Mouse (Mus musculus) adrenal gland, adult 8-10 months (tissue): ENCODE results near the gene Slc23a4. TPM values are rescaled to one million over a fixed set of nuclear protein-coding genes. Genes with fewer than 3 reads are reported as not detected.

Source experiments
- DNase-seq: peaks from one replicate; pipeline ENCODE4 v3.0.0; 2022
- total RNA-seq, 4 experiments: library from RNA; stranded (reverse); gene quantifications; 2 replicates each; pipeline ENCODE4 v1.2.4; 2022

Slc23a4 gene
- total RNA-seq, 4 experiments from 2014 or later, result 0.32 to 0.83 (median 0.54) TPM

DNA sequence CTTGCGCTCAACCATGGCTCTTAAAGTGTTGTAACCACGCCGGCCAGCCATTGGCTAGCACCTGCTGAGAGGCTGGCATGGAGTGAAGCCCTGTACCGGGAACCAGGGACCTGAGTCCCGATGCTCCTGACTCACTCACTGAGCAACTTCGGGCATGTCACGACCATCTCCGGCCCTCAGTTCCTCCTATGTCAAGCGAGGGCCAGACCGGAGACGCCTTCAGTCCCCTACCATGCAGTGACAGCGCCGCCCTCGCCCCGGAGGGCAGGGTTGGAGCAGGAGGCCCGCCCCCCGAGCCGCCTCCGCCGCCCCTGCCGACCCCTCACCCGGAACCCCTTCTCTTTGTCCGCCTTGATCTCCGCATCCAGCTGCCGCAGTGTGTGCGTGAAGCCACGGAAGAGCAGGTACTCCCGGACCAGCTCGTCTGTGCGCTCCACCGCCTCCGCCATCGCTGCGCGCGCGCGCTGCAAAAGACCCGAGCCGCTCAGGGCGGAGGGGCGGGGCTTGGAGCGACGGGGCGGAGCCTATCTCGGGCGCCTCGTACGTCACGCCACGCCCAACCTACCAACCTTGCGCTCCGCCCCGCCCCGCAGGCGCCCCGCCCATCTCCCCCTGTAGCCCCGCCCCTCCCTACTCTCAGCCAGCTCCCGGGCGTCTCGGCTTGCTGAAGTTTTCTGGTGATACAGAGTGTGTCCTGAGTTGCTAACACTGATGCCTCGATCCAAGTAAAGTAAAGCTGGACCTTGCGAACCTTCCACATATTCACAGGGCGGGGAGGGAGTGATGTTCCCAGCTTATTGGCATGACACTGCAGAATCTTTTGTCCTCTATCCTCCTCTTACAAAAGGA, 77.6 kb downstream of the Slc23a4 start, which contains the start of gene Wdr91:
Gene Wdr91, minus strand, starts transcription at position 506 of the 849 bp plus-strand sequence.
- peak; percentile 77 for DNase-seq

DNA sequence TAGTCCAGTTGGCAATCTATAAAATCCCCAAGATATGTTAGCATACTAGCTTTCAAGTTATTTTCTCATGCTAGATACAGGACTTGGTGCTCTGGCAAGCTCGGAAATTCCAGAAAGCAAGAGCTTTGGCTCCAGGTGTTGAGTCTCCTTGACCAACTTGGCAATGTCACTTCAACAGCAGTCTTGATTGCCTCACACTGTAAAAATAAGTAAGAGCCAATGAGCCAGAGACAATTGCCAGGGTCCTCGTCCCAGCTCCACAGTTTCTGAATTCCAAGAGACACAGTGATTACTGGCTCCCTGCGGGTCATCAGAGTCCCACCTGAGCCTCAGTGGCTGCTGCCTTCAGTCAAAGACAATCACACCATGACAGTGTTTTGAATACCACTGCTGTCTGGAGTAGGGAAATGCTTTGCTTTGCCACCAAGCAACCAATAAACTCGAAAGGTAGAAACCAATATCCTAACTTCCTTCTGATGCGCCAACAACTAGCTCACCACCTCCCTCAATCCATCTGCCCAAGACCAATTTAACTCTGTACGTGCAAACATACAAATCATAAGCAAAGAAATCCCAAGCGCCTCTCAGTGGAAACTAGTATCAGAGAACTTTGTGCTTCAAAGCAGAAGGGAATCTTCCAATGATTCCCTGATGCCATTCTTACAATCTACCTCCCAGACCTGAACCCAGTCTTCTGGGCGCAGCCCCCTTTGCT, 78.4 kb downstream of the Slc23a4 start:
- no peak for DNase-seq

DNA sequence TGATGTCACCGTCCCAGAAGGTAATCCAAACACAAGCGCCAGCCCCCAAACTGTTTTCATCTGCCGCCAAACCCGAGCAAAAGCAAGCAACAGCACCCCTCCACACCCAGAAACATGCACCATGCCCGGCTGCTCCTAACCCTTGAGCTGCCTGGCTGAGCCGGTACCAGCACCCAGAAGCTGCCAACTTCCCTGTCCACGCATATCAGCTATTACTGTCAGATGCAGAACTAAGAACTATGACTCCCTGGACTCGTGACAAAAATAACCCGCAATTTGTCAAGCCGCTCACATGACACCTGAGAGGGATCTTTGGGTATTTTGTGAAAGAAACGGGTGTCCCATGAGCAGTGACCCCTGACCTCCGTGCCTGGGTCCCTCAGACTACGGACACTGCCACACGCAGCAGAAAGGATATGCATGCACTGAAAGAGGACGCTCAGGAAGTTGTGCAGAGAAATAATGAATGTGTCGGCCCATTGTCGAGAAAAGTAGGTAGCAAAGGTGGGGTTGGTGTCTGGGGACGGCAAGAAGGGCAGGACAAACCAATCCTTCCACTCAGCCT, 80.4 kb downstream of the Slc23a4 start:
- DNase-seq, result no peak

DNA sequence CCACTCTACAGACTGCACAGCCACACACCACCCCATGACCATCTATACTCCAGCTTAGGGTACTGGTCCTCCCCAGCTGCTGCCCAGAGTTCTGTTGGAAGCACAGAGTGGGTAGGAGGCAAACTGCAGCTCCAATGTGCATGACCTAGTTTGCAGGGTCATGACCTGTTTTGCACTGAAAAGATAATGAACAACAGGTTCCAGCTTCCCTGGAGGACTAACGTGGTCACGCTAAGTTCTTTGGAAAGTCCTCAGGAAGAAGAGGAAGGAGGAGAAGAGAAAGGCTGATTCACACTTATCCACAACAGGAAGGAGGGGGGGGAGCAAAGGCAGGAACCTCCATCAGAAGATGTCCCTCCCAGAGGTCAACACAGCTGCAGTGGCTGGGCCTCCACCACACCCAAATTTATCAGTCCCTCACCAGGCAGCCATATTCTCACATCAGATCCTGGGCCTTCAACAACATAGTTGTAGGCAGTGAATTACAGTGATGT, 81.0 kb downstream of the Slc23a4 start:
- DNase-seq, result no peak

DNA sequence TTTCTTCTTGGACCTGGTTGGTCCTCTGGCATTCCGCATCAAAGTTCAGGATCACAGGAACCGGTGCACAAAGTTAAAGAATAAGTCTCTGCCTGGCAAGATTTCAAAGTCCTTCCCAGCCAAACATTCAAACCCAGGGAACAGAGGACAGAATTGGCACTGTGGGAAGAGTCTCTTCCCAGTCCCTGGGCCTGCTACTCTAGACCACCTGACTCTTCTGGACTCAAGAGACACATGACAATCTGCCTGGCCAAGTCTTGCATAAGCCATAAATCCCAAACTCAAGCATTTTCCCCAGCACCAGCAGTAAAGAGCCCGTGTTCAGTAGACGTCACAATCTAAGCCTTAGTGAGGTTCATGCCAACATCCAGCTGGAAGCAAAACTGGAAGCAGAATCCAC, 81.5 kb downstream of the Slc23a4 start:
- no peak for DNase-seq

DNA sequence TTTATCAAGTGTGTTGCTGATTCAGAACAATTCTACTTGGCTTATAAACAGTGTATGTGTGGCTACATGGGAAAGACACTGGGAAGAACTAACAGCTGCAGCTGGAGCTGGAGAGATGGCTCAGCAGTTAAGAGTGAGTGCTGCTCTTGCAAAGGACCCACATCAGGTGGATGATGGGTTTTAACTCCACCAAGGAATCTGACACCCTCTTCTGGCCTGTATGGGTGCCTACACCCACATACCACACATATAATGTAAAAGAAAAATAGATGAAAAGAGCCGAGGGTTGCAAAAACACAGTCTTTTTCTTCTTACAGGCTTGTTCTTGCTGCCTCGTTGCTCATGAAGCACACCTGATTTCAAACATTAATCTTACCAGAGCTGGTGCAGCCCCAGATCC, 82.1 kb downstream of the Slc23a4 start:
- no peak for DNase-seq

DNA sequence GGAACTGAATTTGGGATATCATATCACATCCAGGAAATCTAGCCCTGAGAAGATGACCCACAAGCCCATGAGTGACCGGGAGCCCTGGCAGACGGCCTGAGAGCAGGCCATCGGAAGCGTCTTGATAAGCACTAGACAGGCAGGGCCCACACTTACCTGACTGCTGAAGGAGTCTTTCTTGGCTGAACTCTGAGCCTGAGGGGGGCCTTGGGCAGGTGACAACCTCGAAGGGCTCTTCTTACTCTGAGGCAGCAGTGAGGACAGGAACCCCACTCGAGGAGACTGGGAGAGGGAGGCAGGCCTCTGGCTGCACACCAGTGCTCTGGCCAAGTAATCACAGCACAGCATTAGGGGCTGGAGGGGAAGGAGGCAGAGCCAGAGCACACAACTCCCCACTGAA, 83.8 kb downstream of the Slc23a4 start:
- DNase-seq, result no peak

DNA sequence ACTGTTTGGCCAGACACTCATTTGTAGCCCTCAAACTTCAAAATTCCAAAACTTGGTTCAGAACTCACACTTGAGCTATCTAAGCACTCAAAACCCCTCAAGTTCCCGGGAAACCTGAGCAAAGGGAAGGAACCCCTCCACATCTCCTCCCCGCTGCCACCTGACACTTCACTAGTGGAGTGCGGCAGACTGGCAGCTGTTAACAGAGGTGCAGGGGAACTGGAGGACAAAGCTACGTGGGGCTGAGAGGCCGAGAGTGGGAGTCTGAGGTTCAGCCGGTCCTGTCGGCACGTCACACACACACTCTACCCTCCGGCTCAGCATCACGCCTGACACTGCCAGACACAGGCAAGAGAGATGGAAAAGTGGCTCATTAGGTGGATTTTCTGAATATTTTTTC, 84.4 kb downstream of the Slc23a4 start:
- no peak for DNase-seq

DNA sequence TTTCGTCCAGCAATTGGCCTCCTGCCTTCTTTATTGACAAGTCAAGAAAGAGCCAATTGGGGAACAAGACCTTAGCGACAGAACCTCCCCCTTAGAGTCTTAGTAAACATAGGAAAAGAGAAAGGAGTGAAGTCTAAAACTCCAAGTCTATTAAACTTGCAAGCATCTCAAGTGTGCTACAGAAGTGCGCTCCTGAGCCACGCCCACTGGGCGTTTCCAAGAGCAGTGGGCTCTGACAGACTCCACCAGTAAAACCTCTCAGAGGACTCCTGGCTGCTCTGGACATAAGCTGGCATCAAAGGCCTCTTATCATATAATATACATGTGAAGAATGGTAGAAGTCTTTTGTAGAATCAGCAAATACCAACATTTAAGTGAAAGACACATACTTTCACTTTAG, 84.8 kb downstream of the Slc23a4 start:
- no peak for DNase-seq

DNA sequence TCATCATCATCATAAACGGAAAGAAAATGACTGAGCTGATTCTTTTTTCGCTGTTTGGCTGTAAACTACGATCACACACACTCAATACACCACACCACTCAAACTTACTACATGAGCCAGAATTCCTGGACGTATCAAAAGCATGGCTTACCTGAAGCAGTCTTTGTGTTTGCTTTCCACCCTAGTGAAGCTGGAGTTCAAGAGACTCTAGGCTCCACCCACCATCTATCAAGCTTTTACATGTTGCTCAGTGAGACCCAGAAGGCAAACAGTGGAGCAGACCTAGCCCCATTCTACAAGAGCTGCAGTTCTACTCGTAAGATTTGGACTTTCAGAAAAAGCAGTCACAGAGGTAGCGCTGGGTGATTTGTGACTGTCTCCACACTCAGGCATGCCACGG, 85.6 kb downstream of the Slc23a4 start:
- no peak for DNase-seq

DNA sequence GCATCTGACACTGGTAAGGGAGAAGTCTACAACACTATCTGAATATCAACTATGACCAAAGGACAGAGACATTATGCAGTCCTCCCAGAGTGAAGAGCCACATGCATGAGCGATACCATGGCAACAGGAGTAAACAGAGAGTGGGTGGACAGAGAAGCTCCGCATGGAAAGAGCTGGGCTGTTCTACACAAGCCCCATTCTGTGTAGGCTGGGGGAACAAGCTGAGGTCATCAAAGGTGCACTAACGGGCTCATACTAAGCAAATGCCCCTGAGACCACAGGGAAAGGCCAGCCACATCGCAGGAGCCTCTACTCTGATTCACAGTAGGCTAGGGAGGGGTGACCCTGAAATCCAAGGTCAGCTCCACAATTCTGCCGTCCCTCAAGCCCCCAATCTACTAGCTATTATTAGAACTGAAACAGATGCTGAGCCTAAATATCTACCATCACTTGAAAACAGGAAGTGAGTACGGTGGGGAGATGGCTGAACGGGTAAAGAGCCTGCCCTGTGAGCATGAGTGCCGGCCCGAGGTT, 86.2 kb downstream of the Slc23a4 start:
- DNase-seq, result no peak

DNA sequence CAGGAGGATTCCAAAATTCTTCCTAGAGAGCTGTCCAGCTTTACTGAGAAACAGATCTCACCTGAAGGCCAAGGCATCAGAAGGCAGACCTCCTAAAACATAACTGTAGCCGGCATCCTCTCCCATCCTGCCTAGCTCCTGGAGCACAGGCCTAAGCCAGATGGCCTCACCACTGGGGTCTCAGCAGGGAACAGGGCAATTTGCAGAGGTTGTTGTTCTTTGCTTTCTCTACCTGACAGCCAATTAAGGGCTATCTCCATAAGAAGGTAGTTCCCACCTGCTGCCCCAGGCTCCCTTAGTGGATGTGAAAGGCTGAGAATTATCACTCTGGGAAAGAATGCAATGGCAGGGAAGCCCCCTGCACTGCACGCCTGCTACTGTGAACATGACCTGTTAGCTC, 87.2 kb downstream of the Slc23a4 start:
- no peak for DNase-seq

DNA sequence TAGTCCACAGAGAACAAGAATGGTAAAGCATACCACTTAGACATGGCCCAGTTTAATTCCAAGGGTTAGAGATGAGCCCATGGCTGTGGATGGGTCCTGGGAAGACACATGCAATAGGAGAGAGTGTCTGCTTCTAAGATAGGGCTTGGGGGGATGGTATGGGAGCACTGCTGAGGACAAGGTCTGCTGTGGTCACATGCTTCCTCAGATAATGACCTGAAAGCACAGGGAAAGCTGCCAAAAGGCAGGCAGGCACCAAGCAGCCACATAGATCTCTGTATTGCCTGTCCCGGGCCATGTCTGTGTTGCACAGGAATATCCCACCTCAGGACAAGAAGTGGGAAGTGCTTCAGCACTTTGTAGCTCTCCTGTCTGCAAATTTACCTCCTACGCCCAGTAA, 89.1 kb downstream of the Slc23a4 start:
- no peak for DNase-seq

DNA sequence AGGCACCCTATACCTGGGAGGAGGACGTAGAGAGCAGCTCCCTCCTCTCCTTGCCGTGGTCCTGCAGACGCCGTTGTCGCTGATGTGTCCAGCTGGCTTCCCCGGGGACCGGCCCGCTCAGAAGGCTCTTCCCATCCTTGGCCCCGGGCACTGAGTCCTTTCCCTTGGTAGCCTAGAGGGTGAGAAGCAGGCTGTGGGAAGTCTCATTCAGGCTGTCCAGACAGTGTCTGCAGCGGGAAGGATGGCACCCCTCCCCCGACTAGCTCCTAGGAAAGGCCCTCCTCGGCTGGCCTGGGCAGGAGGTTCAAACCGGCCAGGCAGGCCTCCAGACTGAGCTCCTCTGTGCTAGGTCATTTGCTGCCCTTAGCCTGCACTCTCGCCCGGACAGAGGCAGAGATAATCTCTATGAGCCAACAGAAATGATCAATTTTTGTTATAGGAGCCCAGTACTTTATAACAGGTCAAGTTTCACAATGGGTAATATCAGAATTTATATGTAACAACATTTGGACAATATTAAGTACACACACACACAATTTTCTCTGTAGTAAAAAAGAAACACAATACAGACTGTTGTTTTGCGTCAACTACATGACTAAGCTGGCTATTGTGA, 91.9 kb downstream of the Slc23a4 start:
- DNase-seq, result no peak

DNA sequence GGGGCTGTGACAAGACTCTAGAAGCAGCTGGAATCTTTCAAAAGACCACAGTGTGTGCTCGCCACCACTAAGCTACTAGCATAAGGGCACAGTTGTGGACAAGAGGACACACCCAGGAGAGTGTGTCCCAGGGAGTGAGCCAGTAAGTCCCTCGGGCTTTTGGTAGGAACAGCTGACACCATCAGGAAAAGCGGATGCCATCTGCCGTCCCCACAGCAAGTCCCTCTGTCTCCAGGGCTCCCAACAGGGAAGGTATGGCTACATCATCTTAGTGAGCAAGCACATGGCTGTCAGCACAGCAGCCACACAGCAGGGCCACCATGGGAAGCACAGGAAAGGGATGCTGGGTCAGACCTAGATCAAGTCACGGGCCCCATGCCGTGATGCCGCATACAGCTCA, 92.6 kb downstream of the Slc23a4 start:
- no peak for DNase-seq

Other genes starting within 250 kb of the Slc23a4 start
- 10 to 100 TPM; 11.9 to 19.2 (median 14.7) TPM for gene Agbl3, start 208.0 kb downstream of the Slc23a4 start, total RNA-seq
- gene Tmem140, start 125.3 kb downstream of the Slc23a4 start, total RNA-seq, result 10 to 100 TPM; 14.1 to 33.3 (median 18.4) TPM
- 1 to 10 TPM; 6.9 to 9.0 (median 7.9) TPM for gene Cyren, start 110.3 kb downstream of the Slc23a4 start, total RNA-seq
- gene Wdr91, start 77.5 kb downstream of the Slc23a4 start, total RNA-seq, result 10 to 100 TPM; 11.2 to 24.0 (median 17.3) TPM
- not detected for gene Stra8, start 68.2 kb downstream of the Slc23a4 start, total RNA-seq
- 10 to 100 TPM; 21.2 to 38.4 (median 34.8) TPM for gene Cnot4, start 145.3 kb upstream of the Slc23a4 start, total RNA-seq
- 10 to 100 TPM; 34.9 to 47.2 (median 40.3) TPM for gene Nup205, start 189.0 kb upstream of the Slc23a4 start, total RNA-seq